Mouse (Mus musculus): ENCODE measurements around the gene Parp8.

GRCm38 (mm10) chr13:116951336-116951735 is 74.0 kb downstream of the Parp8 start:
- TF ChIP-seq ZNF384 (IDR thresholded peaks at IDR 0.05; ENCODE audit: low read depth, low read length), result no peak
- TF ChIP-seq CHD2 (IDR thresholded peaks at IDR 0.05; ENCODE audit: low read depth, low read length), result no peak
- no peak for TF ChIP-seq ZC3H11A (IDR thresholded peaks at IDR 0.05; ENCODE audit: borderline replicate concordance, low read depth, low read length)
- no peak for TF ChIP-seq MAFK (IDR thresholded peaks at IDR 0.05; ENCODE audit: insufficient read depth, low read depth, low read length)
- TF ChIP-seq HCFC1 (IDR thresholded peaks at IDR 0.05; ENCODE audit: borderline replicate concordance, insufficient read depth, low read length), result no peak

All from ES-E14 (cell line).